Mouse (Mus musculus): ENCODE results near the gene Asprv1.
A peak's percentile ranks its signal among the peaks of the same experiment; 100 is the strongest.

Gene Asprv1

GRCm38 (mm10) chr6:86665560-86666307, 37.8 kb downstream of the Asprv1 start:
- DNase-seq (ENCODE audit: low spot score) = no peak

- no peak for DNase-seq (ENCODE audit: low spot score)
Observed at GRCm38 (mm10) chr6:86667061-86667460, 39.1 kb downstream of the Asprv1 start.

- DNase-seq (ENCODE audit: low spot score) = peak; percentile 10
Observed at GRCm38 (mm10) chr6:86668580-86669239, 40.7 kb downstream of the Asprv1 start, which contains the start of gene Mxd1. Mxd1 (minus strand) TSS chr6:86669161.

GRCm38 (mm10) chr6:86669240-86669727, 41.3 kb downstream of the Asprv1 start:
- DNase-seq (ENCODE audit: low spot score) = peak; percentile 98

- peak; percentile 31 for DNase-seq (ENCODE audit: low spot score)
Observed at GRCm38 (mm10) chr6:86670873-86671272, 42.9 kb downstream of the Asprv1 start.

- DNase-seq (ENCODE audit: low spot score) = no peak
Observed at GRCm38 (mm10) chr6:86678341-86678740, 50.4 kb downstream of the Asprv1 start.
